Mouse (Mus musculus): ENCODE data around the gene Cphx2. TPM values are rescaled to one million over a fixed set of nuclear protein-coding genes. Genes with fewer than 3 reads are reported as not detected.

Cphx2 gene
- polyA plus RNA-seq, 1 experiment from 2014 or later: not detected

Other genes with a start within 250 kb of the Cphx2 start
- 14.7 and 18.6 TPM in 2 replicates for gene Anxa11, start 239.4 kb upstream of the Cphx2 start, polyA plus RNA-seq (2014; fragmentation: Nextera tagmentation; extraction: Ambion mirVana)
- gene Plac9a, start 178.4 kb upstream of the Cphx2 start, polyA plus RNA-seq (2014; fragmentation: Nextera tagmentation; extraction: Ambion mirVana): not detected in 2 replicates
- gene Tmem254a, start 153.8 kb upstream of the Cphx2 start, polyA plus RNA-seq (2014; fragmentation: Nextera tagmentation; extraction: Ambion mirVana): 1.4 and 3.7 TPM in 2 replicates
- not detected in 2 replicates for gene Cphx1, start 143.2 kb upstream of the Cphx2 start, polyA plus RNA-seq (2014; fragmentation: Nextera tagmentation; extraction: Ambion mirVana)
- gene Duxbl1, start 102.9 kb upstream of the Cphx2 start, polyA plus RNA-seq (2014; fragmentation: Nextera tagmentation; extraction: Ambion mirVana): 0.39 TPM in 1 of 2 replicates, not detected in the other
- gene Gm9780, start 38.8 kb upstream of the Cphx2 start, polyA plus RNA-seq (2014; fragmentation: Nextera tagmentation; extraction: Ambion mirVana): 0.15 and 1.0 TPM in 2 replicates
- 27.6 and 30.8 TPM in 2 replicates for gene Tmem254c, start 14.2 kb upstream of the Cphx2 start, polyA plus RNA-seq (2014; fragmentation: Nextera tagmentation; extraction: Ambion mirVana)
- not detected in 2 replicates for gene Cphx3, start 781 bp downstream of the Cphx2 start, polyA plus RNA-seq (2014; fragmentation: Nextera tagmentation; extraction: Ambion mirVana)
- 1.1 TPM in 1 of 2 replicates, not detected in the other for gene Duxbl2, start 36.8 kb downstream of the Cphx2 start, polyA plus RNA-seq (2014; fragmentation: Nextera tagmentation; extraction: Ambion mirVana)
- gene Plac9b, start 101.0 kb downstream of the Cphx2 start, polyA plus RNA-seq (2014; fragmentation: Nextera tagmentation; extraction: Ambion mirVana): 0.50 and 3.5 TPM in 2 replicates
- gene Tmem254b, start 125.5 kb downstream of the Cphx2 start, polyA plus RNA-seq (2014; fragmentation: Nextera tagmentation; extraction: Ambion mirVana): 22.1 and 25.1 TPM in 2 replicates
- 0.57 and 1.1 TPM in 2 replicates for gene Duxbl3, start 176.4 kb downstream of the Cphx2 start, polyA plus RNA-seq (2014; fragmentation: Nextera tagmentation; extraction: Ambion mirVana)